Mouse (Mus musculus) skeletal muscle tissue, adult 2 months (tissue): ENCODE data around the gene Cops2.

Source experiments
- DNase-seq: peaks from one replicate; pipeline ENCODE4 v3.0.0-alpha.2; 2012; ENCODE audit warnings: low read depth, low spot score

Cops2 gene

GRCm38 (mm10) chr2:125781978-125782718 lies 76.8 kb downstream of the Cops2 start:
- DNase-seq: no peak

GRCm38 (mm10) chr2:125781006-125781405 lies 77.9 kb downstream of the Cops2 start:
- DNase-seq: no peak
